Mouse (Mus musculus): ENCODE measurements around the gene Rmi2. TPM values are rescaled to one million over a fixed set of nuclear protein-coding genes. Genes with fewer than 3 reads are reported as not detected.
A peak's percentile ranks its signal among the peaks of the same experiment; 100 is the strongest.

Gene Rmi2
- total and polyA plus RNA-seq, 2 experiments: 0.09 TPM; not detected in 1

- Histone ChIP-seq H3K9ac (ENCODE audit: low read depth, low read length) (no peak overlapping the region), H3K36me3 (ENCODE audit: control insufficient read depth, insufficient read depth, low read length) (no peaks in the 10 kb centered on the region), H3K27me3 (ENCODE audit: control insufficient read depth, insufficient read depth, low read length) (no peaks in the 10 kb centered on the region), H3K4me1 (ENCODE audit: control insufficient read depth, insufficient read depth, low read length) (no peaks in the 10 kb centered on the region), H3K27ac (replicated peaks; ENCODE audit: insufficient read depth, low read depth, low read length) (no peak overlapping the region), H3K79me2 (ENCODE audit: control insufficient read depth, insufficient read depth, low read length) (no peaks in the 10 kb centered on the region), H3K4me3 (ENCODE audit: insufficient read depth, low read depth, low read length) (no peak overlapping the region)
- TF ChIP-seq POLR2A (IDR thresholded peaks at IDR 0.05; ENCODE audit: extremely low read depth, insufficient read depth, low read length) (no peak), CTCF (IDR thresholded peaks at IDR 0.05; ENCODE audit: low read depth, low read length) (no peak)
- 87% methylated on average over 6 of the region's 6 CpGs for WGBS
- DNase-seq (ENCODE audit: extremely low read depth, low read depth, low spot score): no peak
These were observed 30.2 kb downstream of the Rmi2 start for GRCm38 (mm10) chr16:10864833-10865591.

GRCm38 (mm10) chr16:10865592-10865987, 30.7 kb downstream of the Rmi2 start:
- Histone ChIP-seq H3K9ac (ENCODE audit: low read depth, low read length) (no peak overlapping the region), H3K27ac (replicated peaks; ENCODE audit: insufficient read depth, low read depth, low read length) (no peak overlapping the region), H3K36me3 (ENCODE audit: control insufficient read depth, insufficient read depth, low read length) (no peaks in the 10 kb centered on the region), H3K4me1 (ENCODE audit: control insufficient read depth, insufficient read depth, low read length) (no peaks in the 10 kb centered on the region), H3K4me3 (ENCODE audit: insufficient read depth, low read depth, low read length) (no peak overlapping the region), H3K79me2 (ENCODE audit: control insufficient read depth, insufficient read depth, low read length) (no peaks in the 10 kb centered on the region), H3K27me3 (ENCODE audit: control insufficient read depth, insufficient read depth, low read length) (no peaks in the 10 kb centered on the region)
- peak; percentile 18 for DNase-seq (ENCODE audit: extremely low read depth, low read depth, low spot score)
- no peak for TF ChIP-seq CTCF (IDR thresholded peaks at IDR 0.05; ENCODE audit: low read depth, low read length)
- no peak for TF ChIP-seq POLR2A (IDR thresholded peaks at IDR 0.05; ENCODE audit: extremely low read depth, insufficient read depth, low read length)

- Histone ChIP-seq H3K4me1 (ENCODE audit: control insufficient read depth, insufficient read depth, low read length) (no peaks in the 10 kb centered on the region), H3K27ac (replicated peaks; ENCODE audit: insufficient read depth, low read depth, low read length) (no peak overlapping the region), H3K4me3 (ENCODE audit: insufficient read depth, low read depth, low read length) (no peak overlapping the region), H3K9ac (ENCODE audit: low read depth, low read length) (no peak overlapping the region), H3K79me2 (ENCODE audit: control insufficient read depth, insufficient read depth, low read length) (no peaks in the 10 kb centered on the region), H3K27me3 (ENCODE audit: control insufficient read depth, insufficient read depth, low read length) (no peaks in the 10 kb centered on the region), H3K36me3 (ENCODE audit: control insufficient read depth, insufficient read depth, low read length) (no peaks in the 10 kb centered on the region)
- DNase-seq (ENCODE audit: extremely low read depth, low read depth, low spot score): no peak
- no peak for TF ChIP-seq CTCF (IDR thresholded peaks at IDR 0.05; ENCODE audit: low read depth, low read length)
- TF ChIP-seq POLR2A (IDR thresholded peaks at IDR 0.05; ENCODE audit: extremely low read depth, insufficient read depth, low read length): no peak
- WGBS: 91% methylated on average over 8 of the region's 8 CpGs
These were observed 32.0 kb downstream of the Rmi2 start for GRCm38 (mm10) chr16:10866841-10867240.

- Histone ChIP-seq H3K27me3 (ENCODE audit: control insufficient read depth, insufficient read depth, low read length) (no peaks in the 10 kb centered on the region), H3K4me1 (ENCODE audit: control insufficient read depth, insufficient read depth, low read length) (no peaks in the 10 kb centered on the region), H3K4me3 (ENCODE audit: insufficient read depth, low read depth, low read length) (no peak overlapping the region), H3K27ac (replicated peaks; ENCODE audit: insufficient read depth, low read depth, low read length) (no peak overlapping the region), H3K9ac (ENCODE audit: low read depth, low read length) (no peak overlapping the region), H3K79me2 (ENCODE audit: control insufficient read depth, insufficient read depth, low read length) (no peaks in the 10 kb centered on the region), H3K36me3 (ENCODE audit: control insufficient read depth, insufficient read depth, low read length) (no peaks in the 10 kb centered on the region)
- 86% methylated on average over 2 of the region's 2 CpGs for WGBS
- TF ChIP-seq POLR2A (IDR thresholded peaks at IDR 0.05; ENCODE audit: extremely low read depth, insufficient read depth, low read length): no peak
- no peak for TF ChIP-seq CTCF (IDR thresholded peaks at IDR 0.05; ENCODE audit: low read depth, low read length)
- no peak for DNase-seq (ENCODE audit: extremely low read depth, low read depth, low spot score)
These were observed 32.6 kb downstream of the Rmi2 start for GRCm38 (mm10) chr16:10867501-10867900.

GRCm38 (mm10) chr16:10867904-10868440, 33.1 kb downstream of the Rmi2 start:
- no peak for TF ChIP-seq POLR2A (IDR thresholded peaks at IDR 0.05; ENCODE audit: extremely low read depth, insufficient read depth, low read length)
- peak; percentile 92 for TF ChIP-seq CTCF (IDR thresholded peaks at IDR 0.05; ENCODE audit: low read depth, low read length)
- Histone ChIP-seq H3K79me2 (ENCODE audit: control insufficient read depth, insufficient read depth, low read length) (no peaks in the 10 kb centered on the region), H3K9ac (ENCODE audit: low read depth, low read length) (no peak overlapping the region), H3K27me3 (ENCODE audit: control insufficient read depth, insufficient read depth, low read length) (no peaks in the 10 kb centered on the region), H3K27ac (replicated peaks; ENCODE audit: insufficient read depth, low read depth, low read length) (no peak overlapping the region), H3K4me3 (ENCODE audit: insufficient read depth, low read depth, low read length) (no peak overlapping the region), H3K4me1 (ENCODE audit: control insufficient read depth, insufficient read depth, low read length) (no peaks in the 10 kb centered on the region), H3K36me3 (ENCODE audit: control insufficient read depth, insufficient read depth, low read length) (no peaks in the 10 kb centered on the region)
- no peak for DNase-seq (ENCODE audit: extremely low read depth, low read depth, low spot score)
- 41% methylated on average over 11 of the region's 11 CpGs for WGBS

- no peak for TF ChIP-seq POLR2A (IDR thresholded peaks at IDR 0.05; ENCODE audit: extremely low read depth, insufficient read depth, low read length)
- TF ChIP-seq CTCF (IDR thresholded peaks at IDR 0.05; ENCODE audit: low read depth, low read length): no peak
- H3K4me3 ChIP-seq (ENCODE audit: insufficient read depth, low read depth, low read length): no peak overlapping the region
- H3K27me3 ChIP-seq (ENCODE audit: control insufficient read depth, insufficient read depth, low read length): no peaks in the 10 kb centered on the region
- no peaks in the 10 kb centered on the region for H3K79me2 ChIP-seq (ENCODE audit: control insufficient read depth, insufficient read depth, low read length)
- DNase-seq (ENCODE audit: extremely low read depth, low read depth, low spot score): no peak
- H3K9ac ChIP-seq (ENCODE audit: low read depth, low read length): no peak overlapping the region
- H3K4me1 ChIP-seq (ENCODE audit: control insufficient read depth, insufficient read depth, low read length): no peaks in the 10 kb centered on the region
- H3K27ac ChIP-seq (replicated peaks; ENCODE audit: insufficient read depth, low read depth, low read length): no peak overlapping the region
- 73% methylated on average over 4 of the region's 4 CpGs for WGBS
- H3K36me3 ChIP-seq (ENCODE audit: control insufficient read depth, insufficient read depth, low read length): no peaks in the 10 kb centered on the region
These were observed 36.1 kb downstream of the Rmi2 start for GRCm38 (mm10) chr16:10870969-10871368.
